Mouse (Mus musculus) megakaryocyte, adult 5-6 weeks (primary cell): ENCODE results near the gene Hyls1. TPM values are rescaled to one million over a fixed set of nuclear protein-coding genes. Genes with fewer than 3 reads are reported as not detected.
"Not testable (repeated sequence)": the region's sequence is repeated elsewhere in the genome, so short reads cannot be mapped to it uniquely, and the experiment has no call there.

Experiments used
- ATAC-seq: 2 replicates; pipeline ENCODE4 v1.8.0; 2016; ENCODE audit warnings: mild to moderate bottlenecking, inconsistent platforms; ENCODE audit not compliant: poor library complexity, severe bottlenecking
- total RNA-seq, 2 experiments: library from RNA; stranded (forward) in 1 of 2; stranded (reverse) in 1 of 2; fragments of 153-499, 151-499 nt in 1 of 2; fragments of 221-1000, 200-1000 nt in 1 of 2; gene quantifications; 2 replicates each; pipeline versions ENCODE4 v1.2.3 to v1.2.4; 2015 to 2017

Gene Hyls1
- total RNA-seq (2015) (15.7 and 20.1 TPM in 2 replicates), total RNA-seq (2017) (17.5 and 20.6 TPM in 2 replicates)

DNA sequence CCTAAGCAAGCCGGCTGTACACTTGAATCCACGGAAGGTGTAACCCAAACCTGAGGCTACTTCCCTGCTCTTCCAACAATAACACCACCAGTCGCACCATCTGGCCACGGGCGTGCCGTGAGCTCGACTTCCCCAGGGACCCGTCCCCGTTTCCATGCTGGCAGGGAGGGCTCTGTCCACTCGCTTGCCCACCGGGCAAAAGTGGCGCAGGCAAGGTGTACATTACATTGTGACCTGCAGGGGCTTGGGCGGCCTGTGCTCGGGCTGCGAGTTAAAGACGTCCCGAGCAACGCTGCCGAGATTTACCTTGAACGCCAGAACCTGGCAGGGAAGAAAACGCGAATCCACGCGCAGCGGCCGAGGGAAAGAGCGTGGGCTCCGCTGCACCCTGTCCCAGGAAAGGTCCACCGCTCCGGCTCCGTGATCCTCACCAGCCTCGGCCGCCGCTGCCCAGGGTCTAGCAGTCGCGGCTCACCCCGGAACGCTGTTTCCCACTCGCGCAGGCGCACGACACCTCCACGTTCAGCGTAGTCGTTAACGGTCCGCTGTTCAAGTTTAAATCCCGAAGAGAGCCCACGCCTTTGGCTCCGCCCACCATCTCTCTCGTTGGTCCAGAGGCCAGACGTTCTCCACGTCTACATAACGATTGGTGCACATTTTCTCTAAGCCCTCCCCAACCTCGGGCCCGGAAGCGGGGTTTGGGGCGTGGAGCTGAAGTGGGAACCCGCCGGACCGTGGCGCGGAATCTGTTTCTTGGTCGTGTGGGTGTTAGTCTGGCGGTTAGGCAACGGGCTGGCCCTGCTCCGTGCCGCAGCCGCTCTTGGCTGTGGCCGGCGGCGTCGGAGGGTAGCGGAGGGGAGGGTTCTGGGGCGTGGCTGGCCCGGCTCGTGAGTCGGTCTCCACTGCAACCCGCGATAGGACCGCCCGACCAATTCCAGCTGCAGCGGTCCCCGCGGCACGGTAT is at the start of gene Hyls1, which contains the start of gene Pate2:
Gene Hyls1, minus strand, starts transcription at position 828 of the 964 bp plus-strand sequence.
Gene Pate2, plus strand, starts transcription at position 714 of the 964 bp plus-strand sequence.
- ATAC-seq: peak; percentile 96

DNA sequence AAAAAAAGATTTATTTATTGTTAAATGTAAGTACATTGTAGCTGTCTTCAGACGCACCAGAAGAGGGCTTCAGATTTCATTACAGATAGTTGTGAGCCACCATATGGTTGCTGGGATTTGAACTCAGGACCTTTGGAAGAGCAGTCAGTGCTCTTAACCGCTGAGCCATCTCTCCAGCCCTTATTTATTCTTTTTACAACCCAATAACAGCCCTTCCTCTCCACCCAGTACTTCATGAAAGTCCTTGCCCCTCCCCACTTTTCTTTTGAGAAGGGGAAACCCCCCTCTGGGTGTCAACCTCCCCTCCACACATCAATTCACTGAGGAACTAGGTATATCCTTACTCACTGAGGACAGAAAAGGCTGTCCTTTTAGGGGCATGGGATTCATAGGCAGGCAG is 46.6 kb upstream of the Hyls1 start:
- ATAC-seq: not testable (repeated sequence)

DNA sequence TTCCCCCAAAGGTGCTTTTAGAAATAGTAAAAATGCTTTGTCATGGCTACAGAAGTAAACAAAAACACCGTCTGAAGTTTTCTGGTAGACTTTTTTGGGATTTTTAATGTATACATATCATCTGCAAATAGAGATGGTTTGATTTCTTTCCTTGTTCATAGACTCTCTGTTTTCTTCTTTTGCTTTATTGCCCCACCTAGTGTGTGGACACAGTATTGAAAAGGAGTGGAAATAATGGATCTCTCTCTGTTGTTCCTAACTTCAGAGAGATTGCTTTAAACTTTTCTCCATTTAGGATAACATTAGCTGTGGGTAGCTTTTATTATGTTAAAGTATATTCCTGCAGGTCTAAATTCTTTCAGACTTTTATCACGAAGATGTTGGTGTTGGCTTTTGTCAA is 43.8 kb upstream of the Hyls1 start:
- ATAC-seq: no peak

DNA sequence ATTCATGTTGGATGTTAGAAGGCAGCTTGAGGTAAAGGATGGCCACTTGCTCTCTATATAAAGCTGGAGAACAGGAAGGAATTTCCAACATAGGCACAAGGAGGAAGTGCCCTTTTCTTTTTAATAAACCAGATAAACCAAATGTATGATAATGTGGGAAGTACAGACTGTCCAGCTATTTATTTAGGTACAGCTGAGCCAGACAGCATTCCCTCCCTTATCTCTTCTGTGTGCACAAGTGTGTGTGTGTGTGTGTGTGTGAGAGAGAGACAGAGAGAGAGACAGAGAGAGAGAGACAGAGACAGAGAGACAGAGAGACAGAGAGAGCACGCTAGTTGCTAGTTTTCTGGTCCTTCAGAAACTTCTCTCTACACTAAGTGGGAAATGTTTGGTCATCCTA is 41.6 kb upstream of the Hyls1 start, which contains the start of gene Pate4:
Gene Pate4, minus strand, starts transcription at position 101 of the 400 bp plus-strand sequence.
- no peak for ATAC-seq

DNA sequence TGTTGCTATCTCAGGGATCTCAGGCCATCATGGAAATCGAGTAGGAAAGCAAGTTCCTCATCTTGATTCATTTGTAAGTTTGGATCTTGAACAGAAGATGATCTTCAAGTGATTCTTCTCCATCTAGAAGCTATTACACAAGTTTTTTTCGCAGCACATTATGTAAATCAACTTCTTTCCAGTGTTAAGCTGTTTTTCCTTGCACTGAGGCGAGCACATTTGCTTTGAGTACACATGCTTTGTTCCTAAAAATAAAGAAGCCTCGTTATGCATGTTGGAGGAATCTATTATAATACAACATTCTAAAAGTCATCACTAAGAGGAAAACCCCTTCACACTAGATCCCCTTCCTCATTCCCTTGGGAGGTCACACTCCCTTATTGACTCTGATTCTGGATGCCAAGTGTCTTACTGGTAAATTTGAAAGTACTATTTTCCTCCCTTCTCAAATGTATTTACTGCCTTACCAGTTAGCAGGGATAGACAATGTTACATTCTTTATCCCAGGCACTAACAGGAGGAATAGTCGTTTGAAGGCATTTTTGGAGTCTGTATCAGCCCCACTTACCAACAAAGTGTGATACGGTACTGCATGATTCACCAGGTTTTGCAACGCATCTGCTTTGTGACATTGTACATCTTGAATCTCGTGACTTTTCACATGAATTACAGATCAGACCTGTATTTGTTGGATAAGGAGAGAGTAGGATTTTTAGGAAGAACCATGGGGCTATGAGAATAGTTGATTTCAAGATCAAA is 37.6 kb upstream of the Hyls1 start:
- no peak for ATAC-seq

DNA sequence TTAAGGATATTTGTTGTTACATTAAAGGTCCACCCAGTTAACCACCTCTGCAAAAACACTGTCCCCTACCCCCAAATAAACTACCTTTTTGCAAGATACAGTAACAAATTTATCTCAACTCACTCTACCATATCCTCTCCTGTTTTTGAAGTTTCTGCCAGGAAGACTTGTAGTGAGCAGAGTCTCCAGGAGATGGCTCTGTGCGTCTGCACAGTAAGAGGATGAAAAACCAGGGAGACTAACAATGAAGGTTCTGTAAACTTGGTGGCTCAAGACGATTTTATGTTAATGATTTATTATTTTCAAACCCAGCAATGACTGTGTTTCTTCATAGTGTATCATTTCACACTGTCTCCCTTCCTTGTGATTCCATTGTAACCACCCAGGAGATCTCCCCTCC is 22.7 kb upstream of the Hyls1 start:
- no peak for ATAC-seq

DNA sequence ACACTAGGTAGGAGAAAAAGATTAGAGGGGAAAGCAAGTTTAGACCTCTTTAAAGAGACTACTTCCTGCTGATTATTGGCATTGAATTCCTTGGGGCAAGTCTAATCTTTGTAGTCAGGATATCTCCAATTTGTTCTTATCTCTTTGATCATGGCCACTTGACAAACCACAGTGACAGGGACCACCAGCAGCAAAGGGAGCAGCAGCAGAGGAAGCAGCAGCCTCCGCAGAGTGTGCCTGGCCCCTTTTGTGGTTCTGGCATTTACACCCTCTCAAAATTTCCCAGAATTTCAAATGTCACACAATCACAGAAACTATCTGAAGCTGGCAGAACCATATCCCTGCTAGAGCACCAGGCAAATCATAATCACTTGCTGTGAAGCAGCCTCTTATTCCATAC is 17.5 kb upstream of the Hyls1 start:
- ATAC-seq: no peak

DNA sequence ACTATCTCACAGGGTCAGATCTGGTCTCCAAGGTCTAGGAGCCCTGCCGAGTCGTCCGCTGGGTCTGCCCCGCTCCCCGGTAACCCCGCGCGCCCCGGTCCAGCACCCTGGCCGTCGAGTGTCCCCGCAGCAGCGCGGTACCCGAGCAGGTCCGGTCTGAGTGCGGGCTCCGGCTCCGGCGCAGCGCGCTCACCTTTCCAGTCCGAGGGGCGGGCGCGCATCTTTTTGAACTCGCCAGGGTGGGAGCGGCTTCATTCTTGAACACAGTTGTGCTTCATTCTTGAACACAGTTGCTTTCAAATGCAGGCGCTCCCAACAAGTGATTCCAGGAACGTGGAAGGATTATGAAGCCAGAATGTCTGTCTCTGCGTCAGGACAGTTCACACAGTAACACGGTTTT is 4.2 kb upstream of the Hyls1 start:
- ATAC-seq: no peak

DNA sequence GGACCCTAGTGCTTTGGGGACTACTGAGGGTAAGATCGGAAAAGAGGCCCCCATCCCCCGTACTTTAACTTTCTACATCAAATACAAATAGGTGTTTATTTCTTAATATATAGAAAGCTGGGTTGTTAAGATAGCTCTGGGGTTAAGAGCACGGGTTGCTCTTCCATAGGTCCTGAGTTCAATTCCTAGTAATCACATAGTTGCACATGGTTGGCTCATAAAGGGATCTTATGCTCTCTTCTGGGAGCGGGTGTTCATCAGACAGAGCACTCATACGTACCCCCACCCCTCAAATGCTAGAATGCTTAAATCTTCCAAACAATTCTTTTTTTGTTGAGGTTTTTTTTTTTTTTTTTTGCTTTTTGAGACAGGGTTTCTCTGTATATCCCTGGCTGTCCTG is 465 bp upstream of the Hyls1 start:
- ATAC-seq: no peak

DNA sequence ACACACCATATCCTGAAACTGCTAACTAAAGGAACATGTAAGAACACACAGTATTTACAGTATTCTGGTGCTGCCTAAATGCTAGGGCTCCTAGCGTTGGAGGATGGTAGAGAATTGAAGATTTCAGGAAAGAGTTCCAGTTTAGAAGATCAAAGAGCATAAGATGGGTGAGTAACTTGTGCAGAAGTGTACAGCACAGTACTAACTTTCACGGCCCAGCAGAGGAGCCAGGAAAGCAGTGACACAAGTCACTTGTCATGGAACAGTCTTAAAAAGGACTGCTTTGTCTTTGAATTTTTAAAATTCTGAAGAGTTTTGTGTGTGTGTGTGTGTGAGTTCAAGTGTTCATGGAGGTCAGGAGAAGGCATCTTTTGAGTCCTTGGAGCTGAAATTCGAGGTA is 2.2 kb downstream of the Hyls1 start:
- ATAC-seq: no peak

DNA sequence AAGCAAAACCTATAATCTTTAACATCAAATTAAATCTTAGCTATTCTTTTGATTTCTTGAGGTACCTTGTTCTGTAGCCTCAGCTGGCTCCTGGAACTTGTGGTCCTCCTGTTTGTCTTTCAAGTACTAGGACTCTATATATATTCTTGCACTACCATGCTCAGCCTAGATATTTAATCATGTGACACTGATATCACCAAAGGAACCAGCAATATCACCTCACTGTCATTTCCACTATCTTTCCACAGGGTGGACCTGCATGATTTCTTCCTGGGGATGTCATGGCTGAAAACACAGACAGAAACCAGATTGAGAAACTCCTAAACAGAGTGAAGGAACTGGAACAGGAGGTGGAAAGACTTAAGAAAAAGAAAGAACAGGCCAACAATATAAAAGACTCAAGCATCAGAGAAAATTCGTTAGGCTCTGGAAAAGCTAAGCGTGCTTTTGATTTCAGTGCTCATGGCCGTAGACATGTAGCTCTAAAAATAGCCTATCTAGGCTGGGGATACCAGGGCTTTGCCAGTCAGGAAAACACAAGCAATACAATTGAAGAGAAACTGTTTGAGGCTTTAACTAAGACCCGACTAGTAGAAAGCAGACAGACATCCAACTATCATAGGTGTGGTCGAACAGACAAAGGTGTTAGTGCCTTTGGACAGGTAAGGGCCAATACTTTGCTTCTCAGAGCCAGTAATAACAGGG is 5.5 kb downstream of the Hyls1 start:
- ATAC-seq: no peak

DNA sequence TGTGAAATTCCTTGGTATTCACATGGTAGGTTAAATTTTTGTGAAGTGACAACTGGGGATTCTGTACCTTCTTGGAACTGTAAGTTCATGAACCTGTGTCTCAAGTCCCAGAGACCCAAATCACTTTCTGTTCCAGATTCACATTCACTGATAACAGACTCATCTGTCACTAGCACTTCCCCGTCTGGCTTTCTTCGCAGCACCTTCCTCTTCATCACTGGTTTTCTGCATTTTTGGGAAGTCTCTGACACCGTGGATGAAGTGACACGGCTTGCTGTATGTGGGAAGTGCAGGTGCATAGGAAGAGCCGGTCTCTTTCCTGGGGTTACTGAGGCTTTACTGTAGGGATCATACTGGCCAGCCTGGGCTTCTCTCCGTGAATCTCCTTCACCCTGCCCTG is 8.6 kb downstream of the Hyls1 start:
- no peak for ATAC-seq

DNA sequence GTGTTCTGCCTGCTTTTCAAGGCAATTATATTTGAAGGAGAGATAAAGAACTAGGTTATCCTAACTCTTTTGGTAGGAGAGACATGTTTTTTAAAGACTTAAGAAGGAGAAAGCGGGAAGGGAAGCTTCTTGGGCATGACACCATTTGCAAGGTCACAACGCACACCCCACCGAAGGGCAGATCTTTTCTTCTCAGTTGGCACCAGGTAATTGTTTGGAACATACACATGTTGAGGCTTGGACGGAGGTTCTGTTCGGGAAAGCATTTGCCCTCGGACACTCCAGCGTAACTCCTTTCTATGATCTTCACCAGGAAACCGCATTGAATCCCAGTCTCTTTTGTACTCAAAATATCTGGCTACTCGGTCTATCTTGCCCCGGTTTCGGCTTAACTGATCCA is 9.1 kb downstream of the Hyls1 start:
- no peak for ATAC-seq

DNA sequence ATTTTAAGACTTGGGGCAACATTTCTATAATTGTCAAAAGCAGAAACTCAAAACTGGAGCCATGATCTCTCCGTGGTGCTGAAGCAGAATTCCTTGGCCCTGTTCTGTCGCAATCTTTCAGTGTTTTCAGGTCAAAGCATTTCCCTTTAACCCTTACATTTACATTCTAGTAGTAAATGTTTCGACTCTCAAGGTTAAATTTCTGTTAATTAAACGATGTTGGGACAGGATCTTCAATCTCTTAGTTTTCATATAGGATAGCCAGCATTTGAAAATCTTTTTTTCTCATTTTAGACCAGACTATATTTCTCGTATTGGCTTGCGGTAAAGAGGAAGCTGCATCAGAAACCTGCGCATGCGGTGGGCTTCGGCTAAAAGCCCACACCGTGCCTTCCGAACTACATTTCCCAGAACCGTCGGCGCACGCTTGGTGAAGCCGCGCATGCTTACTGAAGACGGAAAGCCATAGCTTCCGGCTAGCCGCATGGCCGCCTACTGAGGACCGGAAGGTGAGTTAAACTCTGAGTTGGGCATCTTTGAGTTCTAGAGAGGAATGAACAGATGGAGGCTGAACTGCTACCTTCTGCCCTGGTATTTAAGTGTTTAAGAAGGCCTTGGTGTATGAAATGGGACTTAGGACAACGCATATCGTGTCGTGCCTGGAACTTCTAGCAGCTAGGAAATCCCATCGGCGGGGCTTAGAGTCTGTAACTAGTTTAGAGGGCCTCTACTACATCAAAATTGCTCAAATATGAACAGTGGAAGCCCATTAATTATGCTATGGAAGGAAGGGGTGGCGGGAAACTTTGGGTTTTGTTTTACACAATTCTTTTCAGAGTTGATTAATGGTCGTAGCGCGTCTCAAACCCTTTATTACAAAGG is 10.9 kb downstream of the Hyls1 start:
- ATAC-seq: peak; percentile 99

DNA sequence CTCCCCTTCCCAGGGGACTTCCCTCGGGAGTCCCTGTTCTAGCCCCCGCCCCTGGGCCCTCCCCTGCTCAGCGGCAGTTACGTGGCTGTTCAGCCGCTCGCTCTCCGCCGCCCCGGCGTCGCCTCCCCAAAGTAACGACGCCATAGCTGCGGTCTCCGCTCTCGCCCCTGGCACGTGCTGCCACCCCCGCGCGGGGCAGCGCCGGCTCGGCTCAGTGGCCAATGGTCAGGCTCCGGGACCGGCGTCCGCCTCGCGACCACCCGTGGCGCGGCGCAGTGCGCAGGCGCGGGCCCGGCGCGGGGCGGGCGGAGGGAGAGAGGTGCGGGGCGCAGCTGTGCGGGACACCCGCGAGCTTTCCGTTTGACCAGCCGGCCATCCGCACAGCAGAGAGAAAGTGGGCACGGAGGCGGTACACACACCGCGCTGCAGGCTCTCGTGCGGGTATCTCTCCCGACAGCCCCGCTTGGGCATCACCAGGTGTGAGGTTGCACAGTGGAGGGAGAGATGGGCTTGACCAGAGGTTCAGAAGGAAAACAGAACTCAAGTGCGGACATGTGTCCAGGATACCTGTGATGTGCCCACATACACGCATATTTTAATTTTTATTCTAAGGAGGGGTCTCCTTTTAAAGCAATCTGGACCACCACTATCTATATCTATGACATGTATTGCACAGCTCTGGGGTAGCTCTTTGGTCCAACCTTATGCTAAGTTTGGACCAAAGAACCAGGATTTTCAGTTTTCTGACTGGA is 11.8 kb downstream of the Hyls1 start, which contains the start of the genes Ddx25 and Pus3:
Gene Ddx25, minus strand, starts transcription at position 272 of the 752 bp plus-strand sequence.
Gene Pus3, plus strand, starts transcription at position 339 of the 752 bp plus-strand sequence.
- ATAC-seq: no peak

DNA sequence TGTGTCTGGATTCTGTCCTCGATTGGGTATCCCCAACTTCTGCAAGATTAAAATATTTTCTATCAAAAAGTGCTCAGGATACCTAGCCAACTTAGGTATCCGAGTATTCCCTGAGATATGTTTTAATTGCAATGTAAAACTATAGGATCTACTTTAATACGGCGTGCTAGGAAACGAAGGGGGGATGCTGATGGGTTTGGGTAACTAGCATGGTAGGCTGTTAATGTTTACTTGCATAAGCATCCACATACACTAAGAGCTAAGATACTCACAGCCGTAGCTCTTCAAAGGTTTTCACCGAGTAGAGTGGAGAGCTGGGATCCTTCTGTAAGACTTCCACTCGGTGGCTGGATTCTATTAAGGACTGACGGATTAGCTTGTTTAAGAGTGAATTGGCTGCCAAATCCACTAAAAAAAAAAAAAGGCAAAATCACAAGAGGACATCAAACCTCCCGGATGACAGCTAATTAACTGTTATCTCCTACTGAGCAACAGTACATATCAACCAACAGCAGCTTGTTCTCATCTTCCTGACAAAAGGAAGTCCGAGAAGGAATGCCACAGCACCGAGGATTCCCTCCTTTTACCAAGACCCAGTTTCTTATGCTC is 13.6 kb downstream of the Hyls1 start:
- no peak for ATAC-seq

DNA sequence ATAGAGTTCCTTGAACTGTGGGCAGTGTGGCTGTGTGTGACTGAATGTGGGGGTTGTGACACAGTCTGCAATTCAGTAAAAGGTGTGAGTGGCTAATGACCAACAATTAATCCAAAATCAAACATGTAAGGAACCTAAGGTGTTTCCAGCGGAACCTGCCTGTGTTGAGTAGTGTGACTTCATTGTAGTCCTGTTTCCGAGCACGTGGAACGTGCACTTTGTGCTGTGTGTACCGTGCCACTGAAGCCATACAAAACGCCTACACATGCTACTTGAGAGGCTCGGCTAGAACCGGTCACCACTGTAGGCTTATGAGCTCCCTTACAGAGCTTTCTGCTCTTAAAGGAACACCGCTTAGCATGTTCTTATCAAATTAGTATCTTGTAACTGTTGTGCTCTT is 21.7 kb downstream of the Hyls1 start:
- ATAC-seq: no peak

DNA sequence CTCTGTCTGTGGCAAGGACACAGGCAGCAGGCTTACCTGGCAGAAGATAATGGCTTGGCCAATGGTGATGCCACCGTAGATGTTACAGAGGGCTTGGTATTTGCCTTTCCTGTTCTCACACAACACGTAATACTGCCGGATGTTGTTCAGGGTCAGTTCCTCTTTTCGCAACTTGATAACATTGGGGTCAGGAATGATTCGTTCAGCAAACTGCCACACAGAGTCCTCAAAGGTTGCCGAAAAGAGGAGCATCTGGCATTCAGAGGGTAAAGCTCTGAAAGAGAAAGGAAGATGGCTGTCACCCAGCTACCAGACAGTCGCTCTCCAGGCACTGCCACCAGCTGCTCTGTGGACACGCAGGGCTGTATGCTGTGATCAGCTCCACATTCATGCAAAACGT is 23.5 kb downstream of the Hyls1 start:
- ATAC-seq: peak; percentile 93

DNA sequence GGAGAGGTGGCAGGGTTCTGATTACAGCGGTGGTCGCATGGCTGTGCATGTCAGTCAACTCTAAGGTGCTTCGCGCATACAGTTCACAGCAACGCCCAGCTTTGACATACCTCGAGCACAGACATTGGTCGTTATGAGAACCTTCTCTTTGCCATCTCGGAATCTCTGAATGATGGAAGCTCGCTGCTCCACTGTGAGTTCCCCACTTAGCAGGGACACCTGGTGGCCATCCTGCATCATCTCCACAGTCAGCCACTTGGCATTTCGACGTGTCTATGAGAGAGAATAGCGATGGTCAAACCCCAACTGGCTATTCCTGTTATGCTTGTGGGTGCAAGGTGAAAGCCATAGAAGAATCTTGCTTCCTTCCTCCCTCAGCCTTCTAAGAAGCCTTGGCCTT is 24.5 kb downstream of the Hyls1 start:
- ATAC-seq: no peak
